Mouse (Mus musculus) heart, embryonic 15.5 days (tissue): Measurements from ENCODE around the gene Dcaf6. TPM values are rescaled to one million over a fixed set of nuclear protein-coding genes. Genes with fewer than 3 reads are reported as not detected.

ENCODE experiments used
- ATAC-seq: fragments of 200-750 bp; cut with Nextera tagmentation; replicated peaks from 2 replicates; pipeline ENCODE4 v1.8.0; 2017; ENCODE audit warnings: low read depth, moderate TSS enrichment; ENCODE audit not compliant: insufficient number of reproducible peaks, insufficient read depth, low FRiP score
- H3K27ac ChIP-seq: fragments of 300-500 bp; sonication (generic); 2 replicates; pipeline ENCODE4 v1.5.1; 2015; ENCODE audit warnings: mild to moderate bottlenecking, inconsistent platforms
- H3K27me3 ChIP-seq: fragments of 300-500 bp; sonication (generic); 2 replicates; pipeline ENCODE4 v1.6.1; 2015; ENCODE audit warnings: inconsistent platforms
- H3K36me3 ChIP-seq: fragments of 300-500 bp; sonication (generic); 2 replicates; pipeline ENCODE4 v1.6.1; 2015; ENCODE audit warnings: mild to moderate bottlenecking, inconsistent platforms
- H3K4me1 ChIP-seq: fragments of 300-500 bp; sonication (generic); replicated peaks from 2 replicates; pipeline ENCODE4 v1.6.1; 2015; ENCODE audit warnings: inconsistent platforms
- H3K4me2 ChIP-seq: fragments of 300-500 bp; sonication (generic); 2 replicates; pipeline ENCODE4 v1.6.1; 2015; ENCODE audit warnings: inconsistent platforms, mild to moderate bottlenecking, moderate library complexity
- H3K4me3 ChIP-seq: fragments of 300-500 bp; sonication (generic); 2 replicates; pipeline ENCODE4 v1.5.1; 2015; ENCODE audit warnings: mild to moderate bottlenecking, inconsistent platforms
- H3K9ac ChIP-seq: fragments of 300-500 bp; sonication (generic); 2 replicates; pipeline ENCODE4 v1.6.1; 2015; ENCODE audit warnings: mild to moderate bottlenecking, inconsistent platforms
- H3K9me3 ChIP-seq: fragments of 300-500 bp; sonication (generic); replicated peaks from 2 replicates; pipeline ENCODE4 v1.6.1; 2016; ENCODE audit warnings: inconsistent platforms
- WGBS: fragments of 180-500 bp; shearing (Covaris S2); methylation state at CpG from one replicate; pipeline ENCODE4 v1.1.7; 2015; ENCODE audit warnings: mixed read lengths; 5-methylcytosine and 5-hydroxymethylcytosine counted together
- polyA plus RNA-seq: library from polyadenylated mRNA; unstranded; fragments of >200 nt; fragmentation: Nextera tagmentation; extraction: Ambion mirVana; gene quantifications from 2 replicates; pipeline ENCODE4 v1.2.1, GENCODE M21; 2015

Dcaf6 gene
- polyA plus RNA-seq, 1 experiment from 2014 or later, result 19.3 TPM

GRCm38 (mm10) chr1:165462861-165463260 is 2.6 kb upstream of the Dcaf6 start:
- Histone ChIP-seq H3K4me3 (no peak overlapping the region), H3K27ac (no peak overlapping the region), H3K27me3 (no peaks in the 10 kb centered on the region), H3K9ac (no peak overlapping the region), H3K36me3 (no peaks in the 10 kb centered on the region), H3K4me1 (peaks cover 11% of the 10 kb centered on the region), H3K9me3 (no peaks in the 10 kb centered on the region), H3K4me2 (peak overlapping the region; percentile 48)
- ATAC-seq, result no peak
- WGBS, result 90% methylated on average over 1 of the region's 1 CpGs

GRCm38 (mm10) chr1:165461681-165462080 is 1.4 kb upstream of the Dcaf6 start:
- Histone ChIP-seq H3K9me3 (no peaks in the 10 kb centered on the region), H3K27ac (peak overlapping the region; percentile 94), H3K9ac (peak overlapping the region; percentile 74), H3K4me2 (peak overlapping the region; percentile 64), H3K4me1 (peaks cover 11% of the 10 kb centered on the region), H3K27me3 (no peaks in the 10 kb centered on the region), H3K36me3 (no peaks in the 10 kb centered on the region), H3K4me3 (peak overlapping the region; percentile 96)
- WGBS, result 2% methylated on average over 9 of the region's 9 CpGs
- ATAC-seq, result no peak

- H3K9me3 ChIP-seq, result no peaks in the 10 kb centered on the region
- peak overlapping the region; percentile 96 for H3K4me3 ChIP-seq
- peak overlapping the region; percentile 91 for H3K9ac ChIP-seq
- H3K4me2 ChIP-seq, result peak overlapping the region; percentile 82
- no peaks in the 10 kb centered on the region for H3K27me3 ChIP-seq
- H3K4me1 ChIP-seq, result peaks cover 11% of the 10 kb centered on the region
- peak; percentile 97 for ATAC-seq
- H3K27ac ChIP-seq, result peak overlapping the region; percentile 95
- WGBS, result under 1% methylated on average over 41 of the region's 41 CpGs
- no peaks in the 10 kb centered on the region for H3K36me3 ChIP-seq
Observed at GRCm38 (mm10) chr1:165460801-165461377, 614 bp upstream of the Dcaf6 start.

GRCm38 (mm10) chr1:165459503-165460181 is 633 bp downstream of the Dcaf6 start:
- H3K27me3 ChIP-seq, result no peaks in the 10 kb centered on the region
- peak overlapping the region; percentile 96 for H3K4me3 ChIP-seq
- peak overlapping the region; percentile 82 for H3K4me2 ChIP-seq
- no peaks in the 10 kb centered on the region for H3K36me3 ChIP-seq
- no peaks in the 10 kb centered on the region for H3K9me3 ChIP-seq
- peak overlapping the region; percentile 95 for H3K27ac ChIP-seq
- under 1% methylated on average over 60 of the region's 60 CpGs for WGBS
- H3K9ac ChIP-seq, result peak overlapping the region; percentile 91
- H3K4me1 ChIP-seq, result peaks cover 11% of the 10 kb centered on the region
- ATAC-seq, result peak; percentile 0; the same call in 1 of the 2 replicates

- peak overlapping the region; percentile 95 for H3K27ac ChIP-seq
- H3K4me3 ChIP-seq, result peak overlapping the region; percentile 96
Observed at GRCm38 (mm10) chr1:165459041-165459502, 1.2 kb downstream of the Dcaf6 start.

GRCm38 (mm10) chr1:165441719-165442118 is 18.6 kb downstream of the Dcaf6 start:
- 72% methylated on average over 3 of the region's 3 CpGs for WGBS

More at GRCm38 (mm10) chr1:165459041-165459502, 1.2 kb downstream of the Dcaf6 start:
- Histone ChIP-seq H3K9me3 (0 out of 2 replicates have a peak, but pooled peaks cover 4% of the 10 kb centered on the region), H3K9ac (peak overlapping the region; percentile 91), H3K4me2 (peak overlapping the region; percentile 82), H3K27me3 (no peaks in the 10 kb centered on the region), H3K4me1 (peaks cover 11% of the 10 kb centered on the region), H3K36me3 (no peaks in the 10 kb centered on the region)
- WGBS, result 14% methylated on average over 7 of the region's 7 CpGs
- ATAC-seq, result no peak

GRCm38 (mm10) chr1:165441201-165441600 is 19.1 kb downstream of the Dcaf6 start:
- H3K4me2 ChIP-seq, result no peak overlapping the region
- no peaks in the 10 kb centered on the region for H3K27me3 ChIP-seq
- H3K27ac ChIP-seq, result no peak overlapping the region
- peaks cover 5% of the 10 kb centered on the region; the same call in 1 of the 2 replicates for H3K4me1 ChIP-seq
- no peak overlapping the region for H3K4me3 ChIP-seq
- no peak for ATAC-seq
- H3K9ac ChIP-seq, result no peak overlapping the region
- H3K9me3 ChIP-seq, result no peaks in the 10 kb centered on the region
- H3K36me3 ChIP-seq, result no peaks in the 10 kb centered on the region

More at GRCm38 (mm10) chr1:165441719-165442118, 18.6 kb downstream of the Dcaf6 start:
- H3K4me2 ChIP-seq, result no peak overlapping the region
- H3K36me3 ChIP-seq, result no peaks in the 10 kb centered on the region
- ATAC-seq, result no peak
- peaks cover 5% of the 10 kb centered on the region; the same call in 1 of the 2 replicates for H3K4me1 ChIP-seq
- no peak overlapping the region for H3K27ac ChIP-seq
- no peaks in the 10 kb centered on the region for H3K9me3 ChIP-seq
- H3K27me3 ChIP-seq, result no peaks in the 10 kb centered on the region
- no peak overlapping the region for H3K9ac ChIP-seq
- no peak overlapping the region for H3K4me3 ChIP-seq

- H3K36me3 ChIP-seq, result no peaks in the 10 kb centered on the region
- H3K4me3 ChIP-seq, result no peak overlapping the region
- no peak overlapping the region for H3K27ac ChIP-seq
- H3K4me1 ChIP-seq, result peaks cover 5% of the 10 kb centered on the region; the same call in 1 of the 2 replicates
- ATAC-seq, result 0 out of 2 replicates have a peak, but pooled peaks have one; percentile 43
- no peak overlapping the region for H3K9ac ChIP-seq
- H3K4me2 ChIP-seq, result no peak overlapping the region
- H3K27me3 ChIP-seq, result no peaks in the 10 kb centered on the region
- WGBS, result 74% methylated on average over 3 of the region's 3 CpGs
- H3K9me3 ChIP-seq, result no peaks in the 10 kb centered on the region
Observed at GRCm38 (mm10) chr1:165440788-165441187, 19.5 kb downstream of the Dcaf6 start.

- H3K36me3 ChIP-seq, result no peaks in the 10 kb centered on the region; the same call in 1 of the 2 replicates
- H3K9ac ChIP-seq, result no peak overlapping the region
- 90% methylated on average over 1 of the region's 1 CpGs for WGBS
- ATAC-seq, result no peak
- H3K4me1 ChIP-seq, result peaks cover 5% of the 10 kb centered on the region; the same call in 1 of the 2 replicates
- no peak overlapping the region for H3K4me2 ChIP-seq
- no peak overlapping the region for H3K4me3 ChIP-seq
- no peak overlapping the region for H3K27ac ChIP-seq
- no peaks in the 10 kb centered on the region for H3K9me3 ChIP-seq
- H3K27me3 ChIP-seq, result no peaks in the 10 kb centered on the region
Observed at GRCm38 (mm10) chr1:165438289-165439021, 21.8 kb downstream of the Dcaf6 start.

- no peak overlapping the region for H3K27ac ChIP-seq
- H3K36me3 ChIP-seq, result no peaks in the 10 kb centered on the region; the same call in 1 of the 2 replicates
- H3K4me1 ChIP-seq, result no peaks in the 10 kb centered on the region
- H3K4me3 ChIP-seq, result no peak overlapping the region
- WGBS, result 76% methylated on average over 1 of the region's 1 CpGs
- ATAC-seq, result no peak
- H3K9me3 ChIP-seq, result no peaks in the 10 kb centered on the region
- no peak overlapping the region for H3K9ac ChIP-seq
- H3K27me3 ChIP-seq, result no peaks in the 10 kb centered on the region
- no peak overlapping the region for H3K4me2 ChIP-seq
Observed at GRCm38 (mm10) chr1:165432883-165433282, 27.4 kb downstream of the Dcaf6 start.

- H3K27me3 ChIP-seq, result no peaks in the 10 kb centered on the region
- H3K36me3 ChIP-seq, result no peaks in the 10 kb centered on the region; the same call in 1 of the 2 replicates
- H3K4me3 ChIP-seq, result no peak overlapping the region
- H3K4me2 ChIP-seq, result no peak overlapping the region
- no peak overlapping the region for H3K27ac ChIP-seq
- H3K9ac ChIP-seq, result no peak overlapping the region
- no peak for ATAC-seq
- no peaks in the 10 kb centered on the region for H3K9me3 ChIP-seq
- 88% methylated on average over 2 of the region's 2 CpGs for WGBS
- no peaks in the 10 kb centered on the region for H3K4me1 ChIP-seq
Observed at GRCm38 (mm10) chr1:165426254-165426653, 34.0 kb downstream of the Dcaf6 start.
